Mouse (Mus musculus) embryo, embryonic 11.5 days (tissue): ENCODE measurements at regions not wholly inside any gene's neighbourhood (a gene's known extent, or its start where the extent isn't known, plus 50 kb on each side); places are given as distances from the start of the nearest gene placed in this dataset.

ENCODE experiments used
- DNase-seq: peaks from one replicate; pipeline ENCODE4 v3.0.0-alpha.2; 2012; ENCODE audit warnings: low read depth, low spot score

DNA sequence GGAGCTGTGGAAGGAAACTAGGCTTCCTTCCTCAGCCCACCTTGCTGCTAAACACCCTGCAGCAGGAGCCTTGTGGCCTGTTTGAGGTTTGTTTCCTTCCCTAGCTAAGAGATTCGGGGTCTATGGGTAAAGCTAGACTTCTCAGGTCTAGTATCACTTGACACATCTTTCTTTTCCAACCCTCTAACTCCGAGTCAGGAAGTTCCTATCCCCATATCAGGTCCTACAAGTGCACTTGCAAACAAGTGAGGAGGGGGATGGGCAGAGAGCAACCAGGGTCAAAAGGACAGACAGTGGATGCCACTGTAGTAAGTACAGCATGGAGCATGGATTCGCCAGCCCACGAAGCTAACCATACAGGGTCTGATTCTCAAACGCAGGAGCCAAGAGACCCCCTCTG lies 73.5 kb downstream of the Ets2 start:
- DNase-seq, result no peak

DNA sequence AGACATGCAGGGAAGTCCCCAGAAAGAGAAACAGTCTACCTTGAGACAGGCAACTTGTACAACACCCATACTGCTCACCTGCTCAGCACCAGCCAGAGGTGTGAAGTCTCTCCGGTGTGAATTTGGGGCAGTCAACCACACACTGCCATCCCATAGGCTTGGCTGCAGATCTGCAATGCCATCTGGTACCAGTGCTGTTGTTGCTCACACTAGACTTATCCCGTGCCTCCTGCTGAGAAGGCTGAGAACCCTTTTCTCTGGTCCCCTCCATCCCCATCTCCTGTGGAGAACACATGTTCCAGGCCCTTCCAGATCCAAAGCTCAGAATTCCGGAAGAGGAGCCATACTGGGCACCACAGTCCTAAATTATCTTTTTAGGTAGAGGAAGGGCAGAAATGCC lies 71.3 kb downstream of the Ets2 start:
- no peak for DNase-seq
